Mouse (Mus musculus) left cerebral cortex, adult 18-20 months (tissue): ENCODE measurements around the gene Mns1. TPM values are rescaled to one million over a fixed set of nuclear protein-coding genes. Genes with fewer than 3 reads are reported as not detected.
A peak's percentile ranks its signal among the peaks of the same experiment; 100 is the strongest.
"Not testable (repeated sequence)": the region's sequence is repeated elsewhere in the genome, so short reads cannot be mapped to it uniquely, and the experiment has no call there.

Experiments used
- DNase-seq, 2 experiments: peaks; one replicate each; pipeline ENCODE4 v3.0.0; 2021 to 2022; ENCODE audit warnings: low spot score in 2 of 2, mixed read lengths in 1 of 2
- long read RNA-seq, 2 experiments: library from polyadenylated mRNA; stranded (forward); transcript quantifications; one replicate each; pipeline ENCODE4 v2.0.0; 2021
- total RNA-seq, 2 experiments: library from RNA; stranded (reverse); gene quantifications; 2 replicates each; pipeline ENCODE4 v1.2.3; 2021

Mns1 gene
- 1 to 10 TPM in 1 of 2 experiments, under 1 TPM in 1; 0.93 to 1.2 TPM for total RNA-seq
- long read RNA-seq, experiment 1, partial matches to known transcripts = 0 of 2 reads
- long read RNA-seq, experiment 1, other reads (novel, unspliced or antisense) = 2 of 2 reads
- long read RNA-seq, experiment 2, full-length matches to known transcripts = 1 of 1 reads
- long read RNA-seq, experiment 2, partial matches to known transcripts = 0 of 1 reads
- long read RNA-seq, experiment 2, other reads (novel, unspliced or antisense) = 0 of 1 reads

GRCm38 (mm10) chr9:72437822-72438701, at the start of gene Mns1:
Gene Mns1 (plus strand): TSS chr9:72438011.
- DNase-seq = peak; percentile 93

GRCm38 (mm10) chr9:72388934-72389333, 48.9 kb upstream of the Mns1 start:
- DNase-seq = no peak

GRCm38 (mm10) chr9:72389431-72390002, 48.3 kb upstream of the Mns1 start:
- no peak for DNase-seq

GRCm38 (mm10) chr9:72390321-72391077, 47.3 kb upstream of the Mns1 start:
- DNase-seq = no peak

GRCm38 (mm10) chr9:72392686-72393085, 45.1 kb upstream of the Mns1 start:
- DNase-seq = no peak

GRCm38 (mm10) chr9:72393238-72393637, 44.6 kb upstream of the Mns1 start:
- DNase-seq = no peak

GRCm38 (mm10) chr9:72393869-72394341, 43.9 kb upstream of the Mns1 start:
- no peak for DNase-seq

- no peak for DNase-seq
Measured at GRCm38 (mm10) chr9:72400121-72400520, 37.7 kb upstream of the Mns1 start.

GRCm38 (mm10) chr9:72401769-72402168, 36.0 kb upstream of the Mns1 start:
- not testable (repeated sequence) for DNase-seq

- DNase-seq = no peak
Measured at GRCm38 (mm10) chr9:72403421-72403820, 34.4 kb upstream of the Mns1 start.

- DNase-seq = no peak
Measured at GRCm38 (mm10) chr9:72404446-72404845, 33.4 kb upstream of the Mns1 start.

- no peak for DNase-seq
Measured at GRCm38 (mm10) chr9:72404934-72405333, 32.9 kb upstream of the Mns1 start.

GRCm38 (mm10) chr9:72405882-72406638, 31.8 kb upstream of the Mns1 start:
- no peak for DNase-seq

- peak; percentile 84 to 87 for DNase-seq
Measured at GRCm38 (mm10) chr9:72408131-72408586, 29.7 kb upstream of the Mns1 start.

- DNase-seq = no peak
Measured at GRCm38 (mm10) chr9:72409381-72410225, 28.2 kb upstream of the Mns1 start.

GRCm38 (mm10) chr9:72411746-72412145, 26.1 kb upstream of the Mns1 start:
- DNase-seq = no peak

GRCm38 (mm10) chr9:72418443-72418842, 19.4 kb upstream of the Mns1 start:
- DNase-seq = no peak

- DNase-seq = no peak
Measured at GRCm38 (mm10) chr9:72420490-72420889, 17.3 kb upstream of the Mns1 start.

- DNase-seq = no peak
Measured at GRCm38 (mm10) chr9:72422284-72422683, 15.5 kb upstream of the Mns1 start.
